Mouse (Mus musculus) brain, embryonic 14.5 days (tissue): Measurements from ENCODE around the gene Fam227a.

Experiments
- CTCF ChIP-seq: fragments of 200-500 bp; IDR thresholded peaks from 2 replicates; pipeline ENCODE4 v1.5.1; 2012; ENCODE audit warnings: inconsistent platforms, mild to moderate bottlenecking, moderate library complexity, borderline replicate concordance; ENCODE audit not compliant: insufficient read depth, insufficient read length; ENCODE audit errors: extremely low read depth
- POLR2A ChIP-seq: fragments of 200-500 bp; IDR thresholded peaks from 2 replicates; pipeline ENCODE4 v1.6.1; 2012; ENCODE audit warnings: mild to moderate bottlenecking, inconsistent platforms, borderline replicate concordance; ENCODE audit not compliant: poor library complexity, insufficient read depth, insufficient read length, severe bottlenecking; ENCODE audit errors: extremely low read depth

DNA sequence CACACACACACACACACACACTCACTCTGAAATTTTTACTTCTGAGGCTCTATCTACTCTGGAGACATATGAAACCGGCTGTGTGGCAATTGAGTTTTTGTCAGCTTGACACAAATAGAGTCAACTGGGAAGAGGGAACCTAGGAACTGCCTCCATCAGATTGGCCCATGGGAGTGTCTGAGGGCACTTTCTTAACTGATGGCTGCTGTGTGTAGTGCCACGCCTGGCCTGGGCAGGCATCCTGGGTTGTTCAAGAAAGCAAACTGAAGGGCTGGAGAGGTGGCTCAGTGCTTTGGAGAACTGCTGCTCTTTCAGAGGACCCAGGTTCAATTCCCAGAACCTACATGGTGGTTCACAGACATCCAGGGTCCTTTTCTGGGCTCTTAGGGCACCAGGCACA lies 13.3 kb downstream of the Fam227a start:
- no peak for TF ChIP-seq CTCF
- TF ChIP-seq POLR2A, result no peak
